Mouse (Mus musculus) ES-Bruce4 (cell line): Measurements from ENCODE around the gene Pspn.

Experiments used
- CTCF ChIP-seq: IDR thresholded peaks from one replicate; pipeline ENCODE4 v1.8.1; 2011; ENCODE audit warnings: low read depth, low read length
- EP300 ChIP-seq: IDR thresholded peaks from 2 replicates; pipeline ENCODE4 v1.6.1; 2011; ENCODE audit warnings: low read depth, low read length; ENCODE audit not compliant: insufficient read depth
- POLR2A ChIP-seq: IDR thresholded peaks from one replicate; pipeline ENCODE4 v1.8.1; 2011; ENCODE audit warnings: low read length; ENCODE audit not compliant: insufficient read depth

GRCm38 (mm10) chr17:56999414-56999813 is 404 bp downstream of the Pspn start:
- TF ChIP-seq POLR2A, result no peak
- no peak for TF ChIP-seq EP300
- no peak for TF ChIP-seq CTCF
